Mouse (Mus musculus): Measurements from ENCODE around the gene Enpp1.

The Enpp1 gene

DNA sequence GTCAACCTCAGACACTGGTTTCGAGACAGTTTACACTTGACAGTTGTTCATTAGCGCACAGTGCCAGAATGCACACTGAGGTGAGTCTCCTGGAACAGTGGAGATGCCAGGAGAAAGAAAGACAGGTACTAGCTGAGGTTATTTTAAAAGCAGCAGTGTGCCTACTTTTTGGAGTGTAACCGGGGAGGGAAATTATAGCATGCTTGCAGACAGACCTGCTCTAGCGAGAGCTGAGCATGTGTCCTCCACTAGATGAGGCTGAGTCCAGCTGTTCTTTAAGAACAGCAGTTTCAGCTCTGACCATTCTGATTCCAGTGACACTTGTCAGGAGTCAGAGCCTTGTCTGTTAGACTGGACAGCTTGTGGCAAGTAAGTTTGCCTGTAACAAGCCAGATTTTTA, 114.2 kb downstream of the Enpp1 start:
- DNase-seq (ENCODE audit: low read depth) = peak; percentile 18

DNA sequence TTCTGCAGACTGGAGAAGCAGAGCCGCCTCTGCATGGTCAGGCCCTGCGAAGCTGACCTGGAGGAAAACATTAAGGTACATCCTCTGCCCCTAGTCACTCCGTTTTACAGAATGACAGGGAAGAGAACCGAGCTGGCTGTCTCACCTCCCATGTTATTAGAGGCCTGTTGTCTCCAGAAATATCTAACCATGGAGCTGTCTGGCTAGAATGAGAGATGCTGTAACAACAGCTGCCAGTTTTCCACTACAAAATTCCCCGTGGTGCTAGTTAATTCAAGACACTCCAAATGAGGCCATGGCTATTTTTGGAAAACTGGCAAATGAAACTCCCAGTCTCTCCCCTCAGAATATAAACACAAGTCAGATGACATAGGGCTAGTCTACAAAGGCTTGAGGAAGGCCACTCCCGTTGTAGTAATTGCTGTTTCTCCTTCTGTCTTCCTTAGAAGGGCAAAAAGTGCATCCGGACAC, 115.1 kb downstream of the Enpp1 start:
- peak; percentile 78 for DNase-seq (ENCODE audit: low read depth)

DNA sequence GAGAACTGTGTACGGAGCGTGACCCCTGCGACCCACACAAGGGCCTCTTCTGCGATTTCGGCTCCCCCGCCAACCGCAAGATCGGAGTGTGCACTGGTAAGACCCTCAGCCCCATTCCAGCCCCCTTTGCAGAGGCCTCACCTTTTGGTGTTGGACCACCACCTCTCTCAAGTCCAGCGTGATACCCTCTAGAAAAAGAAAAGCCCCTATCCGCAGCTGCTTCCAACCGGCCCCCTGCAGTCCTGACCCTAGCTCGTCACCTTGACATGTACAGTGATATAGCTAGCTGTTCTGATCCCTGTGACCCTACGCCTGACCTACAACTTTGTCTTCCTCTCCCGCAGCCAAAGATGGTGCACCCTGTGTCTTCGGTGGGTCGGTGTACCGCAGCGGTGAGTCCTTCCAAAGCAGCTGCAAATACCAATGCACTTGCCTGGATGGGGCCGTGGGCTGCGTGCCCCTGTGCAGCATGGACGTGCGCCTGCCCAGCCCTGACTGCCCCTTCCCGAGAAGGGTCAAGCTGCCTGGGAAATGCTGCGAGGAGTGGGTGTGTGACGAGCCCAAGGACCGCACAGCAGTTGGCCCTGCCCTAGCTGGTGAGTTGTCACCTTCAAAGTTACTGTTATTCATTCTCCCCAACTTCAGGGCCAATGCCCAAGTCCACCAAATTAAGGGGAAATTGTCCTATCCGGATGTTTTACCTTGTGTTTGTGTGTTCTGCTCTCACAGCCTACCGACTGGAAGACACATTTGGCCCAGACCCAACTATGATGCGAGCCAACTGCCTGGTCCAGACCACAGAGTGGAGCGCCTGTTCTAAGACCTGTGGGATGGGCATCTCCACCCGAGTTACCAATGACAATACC, 115.7 kb downstream of the Enpp1 start:
- DNase-seq (ENCODE audit: low read depth) = peak; percentile 83

DNA sequence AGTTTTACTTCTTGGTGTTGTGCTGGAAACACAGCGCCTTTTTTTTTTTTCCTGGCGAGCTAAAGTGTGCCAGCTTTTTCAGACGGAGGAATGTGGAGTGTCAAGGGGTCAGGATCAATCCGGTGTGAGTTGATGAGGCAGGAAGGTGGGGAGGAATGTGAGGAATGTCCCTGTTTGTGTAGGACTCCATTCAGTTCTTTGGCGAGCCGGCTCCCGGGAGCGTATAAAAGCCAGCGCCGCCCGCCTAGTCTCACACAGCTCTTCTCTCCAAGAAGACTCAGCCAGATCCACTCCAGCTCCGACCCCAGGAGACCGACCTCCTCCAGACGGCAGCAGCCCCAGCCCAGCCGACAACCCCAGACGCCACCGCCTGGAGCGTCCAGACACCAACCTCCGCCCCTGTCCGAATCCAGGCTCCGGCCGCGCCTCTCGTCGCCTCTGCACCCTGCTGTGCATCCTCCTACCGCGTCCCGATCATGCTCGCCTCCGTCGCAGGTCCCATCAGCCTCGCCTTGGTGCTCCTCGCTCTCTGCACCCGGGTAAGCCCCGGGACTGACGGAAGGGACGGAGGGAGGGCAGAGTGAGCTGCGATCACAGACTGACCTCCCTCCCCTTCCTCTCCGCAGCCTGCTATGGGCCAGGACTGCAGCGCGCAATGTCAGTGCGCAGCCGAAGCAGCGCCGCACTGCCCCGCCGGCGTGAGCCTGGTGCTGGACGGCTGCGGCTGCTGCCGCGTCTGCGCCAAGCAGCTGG, 116.5 kb downstream of the Enpp1 start, which contains the start of gene Ccn2:
TSS of gene Ccn2 (plus strand) at position 193 of the 753 bp plus-strand sequence.
- DNase-seq (ENCODE audit: low read depth) = peak; percentile 87

DNA sequence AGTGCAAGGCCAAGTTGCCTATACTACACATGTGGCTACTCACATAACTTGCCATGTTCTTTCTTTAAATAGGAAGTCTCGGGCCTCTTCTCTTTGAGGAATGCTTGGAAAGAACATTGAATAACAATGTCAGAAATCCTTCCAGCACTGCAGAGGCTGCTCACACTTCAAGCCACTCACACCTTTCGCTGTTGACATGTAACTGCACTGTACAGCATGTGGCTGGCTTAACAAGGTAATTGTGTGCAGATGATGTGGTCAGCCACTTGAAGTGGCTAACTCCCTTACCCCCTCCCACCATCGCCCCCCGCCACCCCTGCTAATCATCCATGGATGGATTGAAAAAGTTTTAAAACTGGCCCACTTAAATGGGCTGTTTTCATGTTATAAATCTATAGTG, 118.4 kb downstream of the Enpp1 start:
- DNase-seq (ENCODE audit: low read depth) = no peak

DNA sequence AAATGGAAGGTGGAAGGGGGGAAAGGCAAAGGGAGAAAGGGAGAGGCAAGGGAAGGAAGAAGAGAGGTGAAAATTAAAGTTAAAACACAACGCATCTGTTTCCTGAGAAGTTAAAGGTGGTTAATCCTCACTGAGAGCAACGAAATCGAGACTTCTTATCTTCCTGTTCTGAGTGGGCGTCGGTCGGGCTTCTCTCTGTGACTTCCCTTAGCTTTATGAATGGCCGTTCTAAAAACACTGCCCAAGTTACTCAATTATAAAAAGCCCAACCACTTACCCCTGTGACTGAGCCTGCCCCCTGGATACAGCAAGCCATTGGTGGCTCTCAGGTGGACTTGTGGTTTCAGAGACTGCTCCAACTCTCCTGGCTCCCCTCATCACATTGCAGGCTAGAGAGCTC, 119.0 kb downstream of the Enpp1 start:
- no peak for DNase-seq (ENCODE audit: low read depth)

DNA sequence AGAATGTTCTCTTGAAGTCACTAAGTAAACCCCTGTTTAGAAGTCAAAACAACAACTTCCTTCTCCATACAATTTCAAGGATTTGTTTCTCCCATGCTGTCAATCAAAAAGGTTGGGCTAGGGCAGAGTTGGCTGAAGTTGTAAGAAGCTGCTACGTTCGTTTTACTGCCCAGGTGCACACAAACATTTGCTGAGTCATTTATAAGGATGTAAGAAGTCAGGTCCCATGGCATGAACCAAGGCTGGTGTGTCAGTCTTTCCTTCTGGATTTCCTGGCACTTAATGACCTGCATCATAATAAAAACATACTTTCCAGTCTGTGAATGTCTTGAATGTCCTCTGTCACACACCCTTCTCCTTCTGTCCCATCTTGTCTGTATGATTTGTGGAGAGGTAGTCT, 119.6 kb downstream of the Enpp1 start:
- no peak for DNase-seq (ENCODE audit: low read depth)

DNA sequence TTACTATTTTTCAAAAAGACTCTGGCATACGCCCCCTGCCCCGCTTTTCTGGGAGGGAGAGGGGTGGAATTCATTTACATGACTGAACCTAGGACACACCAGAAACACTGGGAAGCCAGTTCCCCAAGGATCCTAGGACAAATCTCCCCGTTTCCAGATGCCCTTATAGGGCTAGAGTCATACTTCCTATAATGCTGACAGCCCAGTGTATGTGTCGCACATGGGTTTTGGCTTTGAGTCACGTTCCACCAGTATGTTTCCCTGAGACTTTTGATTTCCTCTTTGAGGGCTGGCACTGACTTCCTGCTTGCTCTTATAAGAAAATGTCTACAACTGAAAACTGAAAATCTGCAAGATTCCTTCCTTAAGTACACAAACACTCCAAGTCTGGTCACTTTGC, 120.2 kb downstream of the Enpp1 start:
- no peak for DNase-seq (ENCODE audit: low read depth)

DNA sequence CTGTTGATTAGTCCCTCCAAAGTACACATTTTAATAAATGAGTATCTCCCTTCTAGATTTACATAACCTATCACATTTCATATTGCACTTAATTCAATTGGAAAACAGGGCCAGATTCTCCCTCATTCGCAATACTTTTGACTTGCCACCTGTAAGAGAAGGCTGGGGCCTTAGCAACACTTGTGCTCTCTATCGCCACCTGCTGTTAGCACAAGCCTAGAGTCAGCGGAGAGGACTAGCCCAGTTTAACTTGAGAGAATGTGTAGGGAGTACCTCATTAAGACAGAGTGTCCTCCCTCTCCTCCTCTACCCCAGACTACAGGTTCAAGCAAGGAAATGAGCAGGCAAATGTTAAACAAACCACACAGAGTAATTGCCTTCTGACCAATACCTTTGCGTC, 120.8 kb downstream of the Enpp1 start:
- peak; percentile 90 for DNase-seq (ENCODE audit: low read depth)

DNA sequence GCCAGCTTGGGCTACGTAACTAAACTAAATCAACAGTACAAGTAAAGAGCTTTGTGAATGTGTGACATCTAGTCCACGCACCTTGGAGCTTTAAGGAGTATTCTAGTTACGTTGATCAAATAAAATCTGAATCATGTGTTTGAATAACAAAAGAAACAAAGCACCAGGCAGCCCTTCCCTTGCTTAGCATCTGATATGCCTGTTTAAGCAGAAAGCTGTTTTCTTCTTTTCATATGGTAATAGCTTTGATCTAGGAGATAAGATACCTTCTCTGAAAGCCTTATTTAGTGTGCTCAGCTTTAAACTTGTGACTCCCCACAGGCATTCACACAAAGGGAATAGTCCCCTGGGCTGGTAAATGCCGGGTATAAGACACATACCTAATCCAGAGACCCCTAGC, 121.4 kb downstream of the Enpp1 start:
- no peak for DNase-seq (ENCODE audit: low read depth)

DNA sequence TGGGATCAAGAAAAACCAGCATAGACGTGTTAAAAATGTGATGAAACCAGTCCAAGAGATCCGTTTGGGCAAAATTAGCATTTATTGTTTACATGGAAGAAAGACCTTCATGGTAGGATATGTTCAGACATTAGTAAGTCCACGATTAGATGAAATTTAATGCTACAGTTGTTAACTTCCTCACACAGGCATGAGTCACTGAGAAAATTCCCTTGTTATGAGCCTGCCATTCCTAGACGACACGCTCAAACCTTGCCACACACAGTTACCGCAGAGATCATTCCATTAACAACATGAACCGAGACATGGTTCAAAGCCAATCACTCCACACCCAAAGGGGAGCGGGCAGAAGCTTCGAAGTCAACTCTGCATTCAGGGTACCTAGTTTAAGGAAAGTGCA, 122.7 kb downstream of the Enpp1 start:
- peak; percentile 69 for DNase-seq (ENCODE audit: low read depth)

DNA sequence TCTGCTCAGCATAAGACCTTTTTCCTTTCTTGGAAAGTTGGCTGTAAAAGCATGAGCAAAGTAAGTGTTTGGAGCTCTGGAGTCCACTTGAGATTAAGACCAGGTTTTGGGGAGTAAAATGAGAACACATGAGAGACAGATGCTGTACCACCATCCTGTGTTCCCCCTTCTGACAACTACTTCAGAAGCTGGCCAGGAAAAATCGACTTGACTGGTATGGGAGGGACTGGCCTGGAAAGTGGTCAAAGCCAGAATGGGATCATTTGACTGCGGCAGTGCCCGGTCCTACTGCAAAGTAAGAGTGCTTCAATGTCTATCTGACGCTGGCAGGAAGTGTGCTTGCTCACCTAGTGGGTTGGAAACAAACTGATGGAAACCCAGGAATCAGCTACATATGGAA, 123.1 kb downstream of the Enpp1 start:
- DNase-seq (ENCODE audit: low read depth) = peak; percentile 47
